Mouse (Mus musculus): ENCODE results near the gene Eif6.
"Not testable (repeated sequence)": the region's sequence is repeated elsewhere in the genome, so short reads cannot be mapped to it uniquely, and the experiment has no call there.

The Eif6 gene

DNA sequence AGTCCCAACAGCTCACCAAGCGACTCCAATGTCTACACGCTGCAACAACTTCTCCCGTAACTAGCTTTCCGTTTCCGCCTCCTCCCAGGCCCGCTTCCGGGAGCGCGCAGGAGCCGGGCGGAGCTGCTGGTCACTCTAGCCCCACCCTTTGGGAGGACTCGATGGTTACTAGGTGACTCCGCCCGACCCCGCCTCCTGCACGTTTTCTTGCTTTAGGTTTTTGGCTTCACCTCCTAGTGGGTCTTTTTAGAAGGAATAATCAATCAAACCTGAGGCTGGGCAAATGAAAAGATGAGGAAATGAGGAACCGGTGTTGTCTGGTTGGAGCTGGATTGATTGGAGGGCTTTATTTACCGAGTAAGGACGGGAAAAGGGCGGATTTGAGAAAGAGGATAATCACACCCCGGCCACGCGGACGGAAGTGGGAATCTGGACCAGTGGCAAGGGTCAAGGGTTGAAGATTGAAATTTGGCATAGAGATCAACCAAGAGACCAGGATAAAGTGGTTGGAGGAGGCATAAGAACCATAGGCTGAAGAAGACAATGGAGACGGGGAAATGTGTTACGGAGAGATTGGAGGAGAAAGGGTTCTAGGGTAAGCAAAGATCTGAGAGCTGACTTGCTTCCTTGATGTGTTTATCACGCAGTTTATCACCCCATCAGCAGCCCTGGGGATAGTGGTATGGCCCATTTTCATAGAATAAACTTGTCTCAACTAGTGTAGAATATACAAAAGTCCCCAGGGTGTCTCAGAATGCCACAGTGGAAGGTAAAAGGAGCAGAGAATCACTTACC, at the start of gene Eif6:
Eif6 (minus strand) TSS at position 296 of the 795 bp plus-strand sequence.
- peak; percentile 75 to 78 for DNase-seq

DNA sequence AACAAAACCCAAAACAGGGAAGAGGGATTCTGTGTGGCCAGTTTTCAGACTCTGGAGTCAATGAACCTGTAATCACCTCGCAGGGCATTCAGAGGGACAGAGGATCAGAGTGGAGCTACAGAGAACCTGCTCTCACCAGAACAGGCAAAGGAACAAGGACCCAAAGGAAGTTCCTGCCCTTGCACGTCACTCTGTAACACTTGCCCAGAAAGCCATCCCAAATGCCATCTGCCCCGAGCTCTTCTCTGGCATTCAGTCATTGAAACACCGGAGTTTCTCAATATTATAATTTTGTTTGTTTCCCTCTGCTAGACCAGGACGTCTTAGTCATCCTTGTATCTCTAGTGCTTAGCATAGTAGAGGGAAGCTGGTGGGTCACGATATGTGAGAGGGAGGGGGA, 46.9 kb upstream of the Eif6 start:
- no peak for DNase-seq

DNA sequence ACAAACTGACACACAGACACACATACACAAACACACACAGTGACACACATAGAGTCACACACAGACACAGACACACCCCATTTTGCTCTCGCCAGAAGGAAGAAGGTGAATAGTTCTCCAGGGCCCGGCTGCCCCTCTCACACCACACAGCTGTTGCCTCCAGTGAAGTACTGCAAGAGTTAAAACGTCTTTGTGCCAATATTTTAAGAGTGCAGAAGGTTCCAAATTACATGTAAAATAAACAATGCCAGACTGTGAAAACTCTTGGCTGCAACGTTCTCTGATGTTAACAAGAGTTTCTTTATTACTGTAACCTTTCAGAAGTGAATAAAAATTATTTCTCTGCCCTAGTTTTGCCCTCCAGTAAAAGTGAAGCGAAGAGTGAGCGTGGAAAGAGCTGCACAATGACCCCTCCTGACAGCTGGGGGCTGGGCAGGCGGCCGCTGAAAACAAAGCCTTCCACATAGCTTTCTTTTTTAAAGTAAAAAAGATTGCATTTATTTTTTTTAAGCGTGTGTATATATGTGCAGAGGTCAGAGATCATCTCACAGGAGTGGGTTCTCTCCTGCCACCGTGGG, 46.3 kb upstream of the Eif6 start:
- no peak for DNase-seq

DNA sequence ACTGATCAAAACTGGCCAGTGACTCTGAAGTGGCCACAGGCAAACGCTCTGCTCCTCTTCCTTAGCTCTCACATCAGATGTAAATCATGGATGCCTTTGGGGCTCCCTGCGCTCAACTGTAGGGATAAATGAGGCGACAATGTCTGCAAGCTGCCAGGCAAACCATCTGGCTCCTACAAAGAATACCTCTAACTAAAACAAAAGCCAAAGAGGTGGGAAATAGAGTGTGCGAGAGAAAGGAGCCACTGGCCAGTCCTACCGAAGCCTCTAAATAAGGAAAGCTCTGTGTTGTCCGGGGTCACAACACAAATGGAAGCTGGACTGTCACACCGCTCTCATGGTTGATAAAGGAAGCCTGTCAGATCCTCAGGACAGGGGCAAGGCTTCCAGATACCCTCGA, 45.8 kb upstream of the Eif6 start:
- no peak for DNase-seq

DNA sequence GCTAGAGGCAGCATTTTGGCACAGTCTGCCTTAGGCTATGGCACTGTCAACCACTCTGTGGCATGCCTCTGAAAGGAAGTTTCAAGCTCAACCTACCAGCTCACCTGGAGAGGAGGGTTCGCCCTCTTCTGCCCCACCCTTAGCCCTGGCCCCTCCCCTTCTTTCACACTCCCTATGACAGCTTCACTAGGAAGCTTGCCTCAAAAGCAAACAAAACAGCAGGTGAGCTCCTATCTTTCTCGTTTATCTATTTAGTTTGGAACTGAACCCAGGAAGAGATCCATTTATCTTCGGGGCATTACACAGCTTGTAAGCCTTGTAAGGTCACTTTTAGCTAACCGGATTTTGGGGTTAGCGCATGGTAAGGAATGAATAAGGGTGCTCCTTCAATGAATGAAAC, 43.0 kb upstream of the Eif6 start:
- DNase-seq = no peak

DNA sequence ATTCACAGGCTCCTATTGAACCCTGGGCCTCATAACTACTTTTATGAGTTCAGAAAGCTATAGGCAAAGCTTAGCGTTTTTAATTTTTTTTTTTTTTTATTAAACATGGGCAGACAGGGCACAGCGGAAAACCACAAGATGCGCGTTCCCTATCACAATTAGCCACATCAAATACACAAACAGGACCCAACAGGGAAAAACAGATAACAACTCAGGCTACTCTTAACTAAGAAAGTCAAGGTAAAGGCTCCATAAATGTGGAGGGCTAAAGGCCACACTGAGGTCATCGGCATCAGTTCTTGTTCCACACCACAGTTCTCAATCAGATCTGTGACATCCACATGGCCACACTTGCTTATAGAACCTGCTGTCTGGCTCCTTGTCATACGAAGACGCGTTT, 41.6 kb upstream of the Eif6 start:
- DNase-seq = no peak

DNA sequence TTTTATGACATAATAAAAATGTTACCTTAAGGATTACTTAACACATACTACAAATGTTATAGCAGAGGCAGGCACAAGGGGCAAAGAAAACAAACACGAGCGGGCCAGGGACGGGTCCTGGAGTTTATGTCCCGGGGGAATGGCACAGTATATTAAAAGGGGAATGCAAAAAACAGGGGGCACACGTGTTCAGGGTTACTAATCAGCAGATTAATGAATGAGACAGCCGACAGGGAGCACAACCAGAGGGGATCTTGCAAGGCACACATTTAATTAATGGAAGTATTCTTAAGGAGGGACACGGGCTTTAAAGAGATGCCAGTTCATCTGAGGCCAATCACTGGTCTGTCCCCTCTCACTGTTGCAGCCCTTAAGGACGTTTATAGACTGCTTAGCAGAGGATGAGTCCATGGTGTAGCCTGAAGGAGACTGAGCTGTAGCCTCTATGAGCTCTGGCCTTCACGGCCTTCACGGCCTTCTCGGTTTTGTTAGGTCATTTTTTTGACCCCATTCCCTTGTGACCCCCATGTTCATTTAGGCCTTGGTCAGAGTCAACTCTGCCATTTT, 36.7 kb upstream of the Eif6 start:
- no peak for DNase-seq

DNA sequence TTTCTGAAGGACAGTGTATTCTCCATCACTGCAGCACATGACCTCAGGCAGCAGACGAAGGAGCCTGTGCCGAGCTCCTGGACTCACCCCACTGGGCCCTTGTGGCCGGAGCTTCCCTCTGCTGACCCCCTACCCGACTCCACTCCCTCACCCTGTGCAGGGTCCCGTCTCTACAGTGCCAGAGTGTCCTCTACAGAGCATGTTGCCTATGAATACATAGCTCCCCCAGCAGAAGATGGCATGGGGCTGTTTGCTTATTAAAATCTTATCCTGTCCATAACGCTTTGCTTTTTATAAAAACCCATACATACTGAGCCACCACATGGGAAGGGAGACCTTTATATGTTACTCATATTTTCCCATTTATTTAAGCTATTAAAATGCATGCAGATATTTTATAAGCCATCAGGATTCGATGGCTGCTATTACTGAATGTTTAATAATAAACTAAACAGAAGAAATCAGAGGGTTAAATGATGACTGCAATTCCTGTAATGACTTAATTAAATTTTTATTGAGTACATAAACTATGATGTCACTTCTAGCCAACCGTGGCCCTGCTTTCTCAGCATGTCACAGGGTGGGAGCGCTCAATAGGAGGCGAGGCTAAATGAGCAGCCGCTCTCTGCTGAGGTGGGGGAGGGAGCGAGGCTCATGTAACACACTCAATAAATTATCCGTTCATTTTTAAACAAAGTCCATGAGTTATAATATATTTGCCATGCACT, 36.0 kb upstream of the Eif6 start:
- DNase-seq = no peak

DNA sequence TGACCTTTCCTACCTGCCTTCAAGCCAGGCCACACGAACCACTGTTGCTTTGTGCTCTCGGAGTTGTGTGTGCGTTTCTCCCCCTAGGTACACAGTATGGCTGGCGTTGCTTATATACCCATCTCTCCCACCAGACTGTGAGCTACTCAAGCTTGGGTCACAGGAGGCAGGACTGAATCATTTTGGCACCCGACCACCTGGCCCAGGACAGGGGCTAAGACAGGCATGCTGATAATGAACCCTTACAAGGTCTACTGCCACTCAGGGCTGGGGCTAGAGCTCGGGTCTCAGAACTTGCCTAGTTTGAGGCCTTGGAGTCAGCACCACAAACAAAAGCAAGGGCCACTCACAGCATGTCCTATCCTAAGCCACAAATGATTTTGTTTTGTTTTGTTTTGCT, 34.9 kb upstream of the Eif6 start:
- no peak for DNase-seq

DNA sequence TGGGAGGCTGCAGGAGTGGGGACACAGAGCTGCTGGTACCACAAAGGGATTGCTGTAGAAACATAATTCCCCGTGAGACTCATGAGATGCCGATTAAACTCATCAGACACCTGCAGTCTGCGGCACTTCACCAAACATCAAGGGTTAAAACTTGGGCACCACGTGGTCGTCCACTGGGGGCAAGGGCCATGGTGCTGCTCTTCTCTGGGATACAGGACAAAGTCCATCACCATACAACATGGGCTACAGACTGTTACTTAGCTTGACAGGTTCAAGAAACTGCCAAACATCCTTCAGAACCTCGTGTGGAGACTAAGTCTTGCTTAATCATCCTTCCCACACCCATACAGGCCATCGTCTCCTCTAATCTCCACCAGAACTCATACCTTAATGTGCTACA, 33.4 kb upstream of the Eif6 start:
- no peak for DNase-seq

DNA sequence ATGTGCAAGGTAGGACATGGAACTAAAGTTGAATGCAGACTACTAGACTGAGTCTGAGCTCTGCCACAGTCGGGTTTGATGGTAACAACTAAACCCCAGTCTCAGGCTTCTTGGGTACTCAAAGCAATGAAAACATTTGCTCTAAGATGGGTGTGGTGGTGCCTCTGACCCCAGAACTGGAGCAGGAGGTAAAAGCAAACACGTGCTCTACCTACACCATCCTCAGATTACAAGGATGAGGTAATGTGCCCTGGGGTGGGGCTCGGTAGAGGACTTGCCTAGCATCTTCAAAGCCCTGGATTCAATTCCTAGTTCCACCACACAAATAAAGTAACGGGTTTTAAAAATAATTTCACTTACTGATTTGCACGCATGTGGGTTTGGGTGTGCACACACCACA, 25.8 kb upstream of the Eif6 start:
- no peak for DNase-seq

DNA sequence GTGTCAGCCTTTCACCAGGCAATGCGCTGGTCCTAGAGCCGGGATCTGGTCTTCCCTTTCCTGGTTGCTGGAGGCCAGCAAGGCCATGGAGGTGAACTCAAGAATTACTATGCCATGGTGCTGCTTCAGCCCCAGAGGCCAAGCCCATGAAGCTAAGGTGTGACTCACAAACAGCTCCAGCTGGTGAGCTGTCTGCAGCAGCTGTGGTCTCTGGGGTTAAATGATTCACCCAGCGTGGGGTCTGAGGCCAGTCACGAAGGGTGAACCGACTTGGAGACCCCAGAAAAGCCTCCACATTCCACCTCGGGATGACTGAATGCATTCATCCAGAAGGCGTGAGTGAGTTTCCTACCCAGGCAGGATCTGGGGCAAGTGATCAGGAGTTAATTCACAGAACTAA, 23.4 kb upstream of the Eif6 start:
- no peak for DNase-seq

DNA sequence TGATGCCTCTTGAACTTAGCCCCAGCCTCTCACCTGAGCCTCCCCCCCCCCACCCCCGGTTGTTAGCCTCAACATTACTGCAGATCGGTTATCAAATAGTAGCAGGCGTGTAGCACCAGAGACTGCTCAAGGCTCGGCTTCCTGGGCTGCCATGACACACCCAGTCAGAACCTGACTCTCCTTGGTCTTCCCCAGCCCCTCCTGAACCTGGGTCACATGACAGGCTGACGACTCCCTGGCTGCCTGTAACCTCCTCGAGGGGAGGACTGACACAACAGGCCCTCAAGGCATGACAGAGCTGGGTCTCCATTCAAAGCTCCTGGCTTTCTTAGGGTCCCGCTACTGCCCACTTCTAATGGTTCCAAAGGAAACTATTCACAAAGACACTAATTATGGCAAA, 22.7 kb upstream of the Eif6 start:
- DNase-seq = no peak

DNA sequence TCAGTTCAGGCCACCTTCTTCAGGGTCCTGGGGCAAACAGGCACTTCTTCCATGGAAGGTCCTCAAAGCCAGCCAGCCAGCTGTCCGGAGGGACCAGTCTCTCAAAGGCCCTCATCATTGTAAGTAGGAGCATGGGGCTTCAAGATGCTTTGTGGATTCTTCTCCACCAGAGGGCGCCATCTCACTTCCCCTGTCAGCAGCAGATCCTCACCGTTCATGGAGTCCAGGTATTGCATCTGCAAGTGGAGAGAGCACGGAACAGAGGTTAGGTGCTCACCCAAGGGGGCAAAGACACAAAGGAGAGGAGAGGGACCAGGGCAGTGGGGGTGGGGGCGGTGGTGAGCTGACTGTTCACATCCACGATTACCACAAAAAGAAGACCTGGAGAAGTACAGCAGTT, 21.6 kb upstream of the Eif6 start:
- DNase-seq = peak; percentile 85 to 86

DNA sequence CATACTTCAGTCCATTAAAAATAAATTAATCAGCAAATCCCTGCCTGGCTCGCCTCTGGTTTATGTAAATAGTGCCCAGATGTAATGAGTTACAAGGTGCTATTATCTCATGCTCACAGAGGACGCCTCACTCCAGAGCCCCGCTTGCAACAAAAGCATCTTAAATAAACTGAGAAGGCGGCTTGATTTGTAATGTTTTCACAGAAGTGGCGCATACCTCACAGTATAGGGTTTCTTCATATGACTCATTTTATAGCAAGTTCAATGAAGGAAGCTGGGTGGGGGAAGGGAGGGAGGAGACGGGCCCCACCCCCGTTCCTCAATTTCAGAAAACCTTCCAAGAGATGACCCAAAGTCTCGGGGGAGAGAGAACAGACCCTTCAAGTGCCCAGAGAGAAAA, 20.2 kb upstream of the Eif6 start:
- no peak for DNase-seq

DNA sequence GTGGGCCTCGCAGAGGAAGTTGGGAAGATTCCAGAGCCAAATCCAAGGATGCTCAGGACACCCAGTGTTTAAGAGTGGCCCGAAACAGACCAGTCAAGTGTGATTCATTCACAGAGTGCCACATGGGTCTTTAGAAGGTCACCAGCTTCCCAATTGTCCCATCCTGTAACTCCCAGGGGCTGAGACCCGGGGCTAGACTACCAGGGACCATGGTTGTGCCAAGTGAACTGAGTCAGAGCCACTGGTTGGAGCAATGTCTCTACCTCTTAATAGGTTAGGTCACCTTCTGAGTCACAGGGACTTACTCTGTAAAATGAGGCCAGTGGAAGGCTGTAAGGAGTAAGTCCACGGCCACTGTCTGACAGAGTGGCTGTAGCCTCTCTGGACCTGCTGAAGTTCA, 12.2 kb upstream of the Eif6 start:
- DNase-seq = no peak

DNA sequence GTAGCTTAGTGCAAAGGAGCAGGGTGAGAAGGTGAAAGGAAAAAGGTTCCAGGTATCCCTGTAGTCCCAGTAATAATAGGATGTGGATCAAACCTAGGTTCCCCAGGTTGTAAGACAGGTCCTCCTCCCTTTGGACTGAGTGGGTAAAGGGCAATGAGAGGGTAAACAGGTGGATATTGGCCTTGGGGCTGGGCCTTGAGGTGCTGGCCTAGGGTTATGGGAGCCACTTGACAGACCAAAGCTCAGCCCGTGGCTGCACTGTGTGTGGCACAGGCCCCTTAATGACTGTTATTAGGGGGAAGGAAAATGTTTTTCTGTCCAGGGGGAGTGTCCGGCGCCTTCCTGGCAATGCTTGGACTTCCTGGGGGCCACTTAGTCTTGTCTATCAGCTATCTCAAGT, 11.2 kb upstream of the Eif6 start:
- no peak for DNase-seq

DNA sequence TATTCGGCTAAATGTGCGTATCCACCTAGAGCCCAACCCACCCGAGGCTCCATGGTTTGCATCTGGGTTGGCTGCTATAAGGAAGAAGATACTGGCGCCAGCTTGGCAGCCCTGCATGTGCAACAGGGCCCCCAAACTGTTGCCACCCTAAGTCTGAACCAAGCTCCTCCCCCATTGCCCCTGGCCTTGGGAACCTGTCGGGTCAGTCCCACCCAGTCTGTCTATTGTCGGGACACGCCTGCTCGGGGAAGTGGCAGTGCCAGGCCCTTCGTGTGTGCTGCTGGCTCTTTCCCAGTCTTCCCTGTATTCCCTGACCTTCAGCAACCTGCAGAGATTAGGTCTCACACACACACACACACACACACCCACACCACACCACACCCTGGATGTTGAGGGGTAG, 8.0 kb upstream of the Eif6 start, which contains the start of gene Fam83c:
Fam83c (minus strand) TSS at position 123 of the 400 bp plus-strand sequence.
- DNase-seq = no peak

DNA sequence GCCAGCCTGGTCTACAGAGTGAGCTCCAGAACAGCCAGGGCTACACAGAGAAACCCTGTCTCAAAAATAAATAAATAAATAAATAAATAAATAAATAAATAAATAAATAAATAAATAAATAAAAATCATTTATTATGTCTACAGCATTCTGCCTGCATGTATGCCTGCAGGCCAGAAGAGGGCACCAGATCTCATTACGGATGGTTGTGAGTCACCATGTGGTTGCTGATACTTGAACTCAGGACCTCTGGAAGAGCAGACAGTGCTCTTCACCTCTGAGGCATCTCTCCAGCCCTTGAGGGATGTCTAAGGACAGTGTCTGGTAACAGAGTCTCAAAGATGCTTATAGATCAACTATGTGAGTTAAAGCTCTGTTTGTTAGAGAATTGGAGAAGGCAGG, 5.4 kb upstream of the Eif6 start:
- DNase-seq = not testable (repeated sequence)

DNA sequence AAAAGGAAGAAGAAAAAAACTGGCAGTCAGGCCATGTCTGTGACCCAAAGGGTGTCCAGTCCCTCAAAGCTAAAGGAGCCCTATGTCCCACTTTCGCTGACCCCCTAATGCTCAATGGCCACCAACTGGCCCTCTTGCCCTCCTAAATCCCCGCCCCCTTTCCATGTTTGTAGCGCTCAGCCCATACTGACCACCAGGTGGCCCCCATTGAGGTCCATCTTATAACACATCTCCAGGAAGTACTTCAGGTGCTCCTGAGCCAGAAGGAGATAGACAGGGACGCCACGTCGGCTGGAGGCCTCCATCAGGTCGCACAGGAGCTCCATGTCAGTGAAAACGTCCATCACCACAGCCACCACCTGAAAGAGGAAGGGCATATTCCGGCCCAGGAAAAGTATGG, 4.6 kb upstream of the Eif6 start:
- DNase-seq = no peak

DNA sequence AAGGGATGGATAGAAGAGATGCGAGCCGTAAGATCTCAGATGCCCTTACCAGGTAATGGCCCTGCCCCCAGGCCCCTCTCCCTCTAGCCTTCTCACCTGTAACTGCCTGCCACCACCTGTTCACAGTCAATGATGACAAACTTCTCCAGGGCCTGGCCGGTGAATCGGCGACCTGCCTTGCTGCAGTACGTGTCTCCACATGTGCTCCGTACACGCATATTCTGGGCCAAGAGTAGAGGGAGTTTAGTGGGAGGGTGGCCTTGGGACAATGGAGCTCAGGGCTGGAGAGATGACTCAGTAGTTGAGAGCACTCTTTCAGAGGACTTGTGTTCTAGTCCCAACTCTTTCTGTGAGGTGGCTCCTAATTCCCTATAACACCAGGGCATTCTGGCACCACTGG, 4.1 kb upstream of the Eif6 start:
- DNase-seq = no peak

DNA sequence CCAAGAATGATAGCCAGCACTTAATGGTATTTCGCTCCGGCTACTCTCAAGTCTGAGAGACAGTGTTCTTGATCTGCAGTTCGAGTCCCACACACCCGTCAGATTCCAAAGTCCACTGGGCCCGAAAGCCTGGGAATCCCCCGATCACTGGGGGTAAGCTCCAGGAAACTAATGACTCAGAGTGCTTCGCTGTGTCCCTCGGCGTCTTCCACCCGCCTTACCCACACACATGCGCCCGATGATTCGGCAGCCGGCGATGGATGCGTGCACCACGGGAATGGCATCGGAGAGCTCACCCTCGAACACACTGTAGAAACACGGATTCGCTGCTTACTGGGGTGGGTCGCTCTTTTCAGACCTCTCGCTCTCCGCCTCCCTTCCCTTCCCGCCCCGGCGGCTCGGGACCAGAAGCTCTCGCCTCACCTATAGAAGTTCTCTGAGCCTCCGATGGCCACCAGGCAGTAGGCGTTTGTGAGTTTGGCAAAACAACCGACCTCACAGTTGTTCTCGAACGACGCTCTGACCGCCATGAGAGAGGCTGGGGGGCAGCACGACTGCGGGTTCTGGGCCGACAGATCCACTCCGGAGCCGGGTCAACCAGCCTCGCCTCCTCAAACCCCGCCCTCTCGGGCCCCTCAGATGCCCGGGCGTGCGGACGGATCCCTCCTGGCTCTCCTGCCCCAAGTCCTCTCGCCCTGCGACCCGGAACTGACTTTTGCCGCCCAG, 658 bp downstream of the Eif6 start:
- peak; percentile 39 to 46 for DNase-seq

DNA sequence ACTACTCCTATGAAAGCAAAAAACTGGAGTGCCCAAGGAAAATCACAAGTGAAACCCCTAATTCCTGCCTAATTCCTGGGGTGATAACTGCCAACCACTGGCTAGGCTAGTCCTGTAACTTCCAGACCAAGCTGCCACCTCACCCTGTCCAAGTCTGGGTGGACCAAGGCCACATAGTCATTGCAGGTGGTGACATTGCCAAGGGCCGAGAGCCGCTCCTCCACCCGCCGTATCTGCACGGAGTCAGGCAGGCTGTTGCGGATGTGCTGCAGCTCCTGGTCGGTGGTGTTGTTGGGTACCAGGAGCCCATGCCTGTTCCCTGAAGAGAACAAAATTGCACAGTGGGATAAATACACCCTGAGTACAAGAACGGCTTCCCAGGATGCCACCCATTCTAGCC, 3.0 kb downstream of the Eif6 start:
- DNase-seq = no peak

Measured in B cell, adult 2 months (primary cell).